Mouse (Mus musculus) lung, postnatal 10 days (tissue): ENCODE data around the gene Lrriq3.

Experiments
- DNase-seq: peaks from one replicate; pipeline ENCODE4 v3.0.0; 2021

The Lrriq3 gene

GRCm38 (mm10) chr3:155093116-155093956 lies at the start of gene Lrriq3, which contains the start of gene Fpgt:
Gene Lrriq3, plus strand, starts transcription at chr3:155093434.
Gene Fpgt, minus strand, starts transcription at chr3:155093403.
- peak; percentile 95 for DNase-seq

GRCm38 (mm10) chr3:155052021-155052420 lies 41.2 kb upstream of the Lrriq3 start:
- no peak for DNase-seq

- DNase-seq: no peak
Observed at GRCm38 (mm10) chr3:155053189-155053588, 40.0 kb upstream of the Lrriq3 start.

DNA sequence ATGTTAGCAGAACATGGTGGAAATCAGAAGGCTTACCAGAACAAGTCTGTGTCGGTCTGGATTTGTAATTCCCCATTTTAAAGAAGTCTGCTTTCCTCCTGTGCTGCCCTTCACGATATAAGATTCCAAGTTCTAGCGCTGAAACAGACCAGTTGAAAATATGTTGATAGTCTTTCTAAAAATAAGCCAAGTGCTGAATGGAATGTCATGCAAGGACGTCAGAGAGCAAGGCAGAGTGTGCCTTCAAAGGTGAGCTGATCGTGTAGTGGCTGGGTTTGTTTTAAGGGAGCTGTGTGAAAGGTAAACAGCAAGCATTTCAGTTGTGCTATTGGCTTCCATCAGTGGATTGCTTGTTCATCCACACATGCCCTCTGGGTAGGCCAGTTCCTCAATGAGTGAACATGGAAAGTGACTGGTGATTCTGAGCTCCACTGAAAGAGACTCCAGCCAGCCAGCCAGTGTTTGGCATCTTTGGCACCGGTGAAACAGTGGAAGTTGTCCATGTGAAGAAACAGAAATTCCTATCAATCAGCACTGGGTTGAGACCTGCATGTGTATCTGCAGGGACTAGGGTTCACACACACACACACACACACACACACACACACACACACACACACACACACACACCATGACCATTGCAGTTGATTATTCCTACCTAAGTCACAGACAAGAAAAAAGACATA lies 37.9 kb upstream of the Lrriq3 start, which contains the start of gene Tnni3k:
Gene Tnni3k (minus strand): TSS at position 177 of the 686 bp plus-strand sequence.
- no peak for DNase-seq

DNA sequence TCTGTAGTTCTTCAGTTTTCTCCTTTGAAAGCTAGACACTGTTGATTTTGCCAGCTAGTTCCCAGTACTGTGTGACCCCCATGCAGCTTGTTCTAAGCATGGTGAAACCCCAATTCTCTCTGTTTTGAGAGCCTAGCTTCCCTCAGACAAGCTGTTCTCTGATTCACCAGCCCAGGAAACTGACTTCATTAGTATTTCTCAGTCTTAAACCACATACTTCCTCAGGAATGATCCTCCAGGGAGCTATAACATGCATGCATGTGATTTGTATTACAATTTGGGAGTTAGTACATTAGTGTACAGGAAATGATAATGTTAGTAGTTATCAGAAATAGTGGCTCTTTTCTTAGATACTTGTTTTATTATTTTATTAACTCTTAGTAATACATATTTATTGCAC lies 36.6 kb upstream of the Lrriq3 start:
- no peak for DNase-seq

GRCm38 (mm10) chr3:155057566-155057965 lies 35.7 kb upstream of the Lrriq3 start:
- no peak for DNase-seq

GRCm38 (mm10) chr3:155058800-155059448 lies 34.3 kb upstream of the Lrriq3 start:
- no peak for DNase-seq

DNA sequence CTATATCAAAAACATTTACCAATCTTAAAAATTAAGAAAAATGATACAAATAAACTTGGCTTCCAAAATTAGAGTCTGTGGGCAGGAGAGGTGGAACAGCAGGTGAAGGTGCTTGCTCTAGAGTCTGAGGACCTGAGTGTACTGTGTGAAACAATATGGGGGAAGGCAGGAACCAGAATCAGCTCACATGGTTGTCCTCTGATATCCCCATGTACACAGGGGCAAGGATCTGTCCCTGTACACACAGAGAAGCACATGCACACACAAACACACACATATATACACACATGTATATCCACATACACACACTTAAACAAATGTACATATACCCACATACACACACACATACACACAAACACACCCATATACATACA lies 33.8 kb upstream of the Lrriq3 start:
- no peak for DNase-seq

DNA sequence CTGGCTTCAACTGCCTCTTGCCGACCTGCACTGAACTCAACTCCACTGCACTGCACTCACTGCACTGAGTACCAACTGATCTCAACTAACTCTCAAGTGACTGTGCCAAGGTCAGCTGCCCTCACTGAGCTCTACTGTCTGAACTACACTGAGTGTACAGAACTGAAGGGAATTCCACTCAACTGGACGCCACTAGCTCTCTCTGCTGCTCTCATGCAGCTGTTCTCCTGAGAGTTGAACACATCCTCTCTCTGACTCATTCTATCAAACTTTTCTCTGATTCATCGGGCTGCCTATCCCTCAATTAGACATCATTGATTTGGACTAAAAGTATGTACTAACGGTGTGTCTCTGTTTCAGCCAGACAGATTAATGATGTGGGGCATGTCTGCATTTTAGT lies 15.3 kb upstream of the Lrriq3 start:
- DNase-seq: no peak

DNA sequence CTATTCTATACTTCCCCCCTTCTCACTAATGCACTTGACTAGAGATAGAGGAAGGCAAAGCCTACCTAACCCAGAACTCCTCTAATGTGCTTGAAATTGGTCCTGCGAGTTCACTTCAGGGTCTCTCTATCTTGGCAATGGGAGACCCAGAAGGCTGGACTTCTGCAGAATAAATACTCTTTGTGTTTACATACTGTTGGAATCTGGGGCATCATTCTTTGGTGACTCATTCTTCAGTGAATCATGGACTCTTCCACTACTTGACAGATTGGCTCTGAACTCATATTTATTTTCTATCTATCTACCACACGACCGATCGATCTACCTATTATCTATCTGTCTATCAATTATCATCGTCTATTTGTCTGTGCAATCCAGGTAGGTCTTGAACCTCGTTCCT lies 1.2 kb upstream of the Lrriq3 start:
- no peak for DNase-seq

DNA sequence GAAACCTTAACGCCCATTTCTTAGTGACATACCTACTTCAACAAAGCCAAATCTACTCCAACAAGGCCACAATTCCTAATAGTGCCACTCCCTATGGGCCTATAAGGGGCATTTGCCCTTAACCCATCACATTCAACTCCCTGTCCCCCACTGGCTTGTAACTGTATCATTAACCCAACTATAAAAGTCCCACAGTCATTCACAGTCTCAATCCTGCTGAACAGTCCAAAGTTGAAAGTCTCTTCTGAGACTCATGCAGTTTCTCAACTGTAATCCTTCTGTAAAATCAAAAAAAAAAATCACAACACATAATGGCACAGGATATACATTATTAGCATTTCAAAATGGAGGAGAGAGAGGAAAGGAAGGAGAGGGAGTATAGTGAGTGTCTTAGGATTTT lies 6.0 kb downstream of the Lrriq3 start:
- no peak for DNase-seq

- no peak for DNase-seq
Observed at GRCm38 (mm10) chr3:155105957-155106356, 12.7 kb downstream of the Lrriq3 start.

GRCm38 (mm10) chr3:155137737-155138136 lies 44.5 kb downstream of the Lrriq3 start:
- no peak for DNase-seq

DNA sequence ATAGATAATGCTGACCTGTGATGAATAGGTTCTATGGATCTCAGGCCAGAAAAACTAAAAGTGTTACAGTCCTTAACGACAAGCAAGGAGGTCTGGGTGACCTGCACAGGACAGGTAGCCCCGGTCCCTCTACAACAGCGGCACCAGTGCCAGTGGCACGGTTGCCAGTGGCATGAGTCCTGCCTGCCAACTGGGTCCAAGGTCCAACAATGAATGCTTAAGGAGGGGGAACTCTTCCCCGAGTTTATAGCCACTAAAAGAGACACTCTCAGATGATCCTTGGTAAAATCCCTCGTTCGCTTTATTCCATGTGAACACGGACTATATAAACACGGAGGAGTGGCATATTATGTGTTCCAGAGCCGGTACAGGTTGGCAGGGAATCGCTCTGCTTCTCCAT lies 47.8 kb downstream of the Lrriq3 start:
- no peak for DNase-seq

GRCm38 (mm10) chr3:155144368-155144767 lies 51.1 kb downstream of the Lrriq3 start:
- no peak for DNase-seq

DNA sequence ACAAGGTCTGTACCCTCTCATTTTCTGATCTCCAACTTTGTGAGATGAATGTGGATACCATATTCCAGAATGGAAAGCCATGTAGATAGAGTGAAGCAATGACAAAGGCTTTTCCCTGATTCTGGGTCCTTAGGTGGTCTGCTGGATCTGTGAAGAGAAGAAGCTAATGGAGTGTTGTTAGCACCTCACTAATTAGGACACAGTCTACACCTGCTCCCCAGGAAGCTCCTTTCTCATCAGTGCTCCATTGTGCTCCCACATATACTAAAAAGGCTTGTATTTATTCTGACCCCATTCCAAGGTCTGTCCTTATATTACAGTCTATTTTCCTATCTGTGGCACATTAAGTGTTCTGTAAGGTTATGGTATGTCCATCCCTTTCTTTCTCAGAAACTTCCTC lies 68.6 kb downstream of the Lrriq3 start:
- DNase-seq: no peak

DNA sequence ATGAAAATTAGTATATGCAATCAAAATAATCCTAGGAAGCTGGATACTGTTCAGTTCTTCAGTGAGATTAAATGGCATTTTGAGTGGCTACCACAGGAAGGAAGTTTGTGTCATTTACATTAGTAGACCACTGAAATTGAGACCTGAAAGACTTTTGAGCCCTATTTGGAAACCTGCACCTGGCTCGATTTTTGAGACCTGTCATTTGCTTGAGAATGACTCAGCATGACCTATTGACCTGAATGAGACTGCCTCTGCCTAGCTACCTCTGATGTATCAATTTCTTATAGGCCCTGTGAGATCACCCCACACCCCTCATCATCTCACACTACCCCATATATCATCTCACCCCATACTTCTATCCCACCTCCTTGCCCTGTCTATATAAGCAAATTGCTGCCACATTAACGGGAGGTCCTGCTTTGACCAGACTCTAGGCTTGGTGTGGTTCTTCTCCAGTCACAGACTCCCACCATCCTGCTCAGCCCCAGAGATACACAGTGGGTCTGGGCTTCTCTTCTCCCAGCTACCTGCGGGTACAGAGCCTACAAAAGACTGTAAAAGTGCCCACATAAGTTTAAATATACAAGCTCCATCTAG lies 87.2 kb downstream of the Lrriq3 start:
- DNase-seq: no peak

- no peak for DNase-seq
Observed at GRCm38 (mm10) chr3:155186456-155186855, 93.2 kb downstream of the Lrriq3 start.

DNA sequence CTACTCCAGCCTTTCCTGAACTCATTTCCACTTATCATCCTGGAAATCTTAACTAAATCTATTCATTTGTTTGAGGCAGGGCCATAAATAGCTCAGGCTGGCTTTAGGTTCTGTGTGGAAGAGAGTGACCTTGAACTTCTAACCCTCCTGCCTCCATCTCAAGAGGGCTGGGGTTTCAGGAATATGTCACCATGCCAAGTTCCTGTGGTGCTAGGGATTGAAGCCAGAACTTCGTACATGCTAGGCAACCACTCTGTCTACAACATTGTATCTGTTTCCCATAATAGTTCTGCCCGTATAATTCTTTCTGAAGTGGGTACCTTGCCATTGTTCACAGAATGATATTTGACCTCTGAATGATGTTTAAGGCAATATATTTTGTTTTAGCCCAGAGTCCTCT lies 95.6 kb downstream of the Lrriq3 start:
- DNase-seq: no peak

DNA sequence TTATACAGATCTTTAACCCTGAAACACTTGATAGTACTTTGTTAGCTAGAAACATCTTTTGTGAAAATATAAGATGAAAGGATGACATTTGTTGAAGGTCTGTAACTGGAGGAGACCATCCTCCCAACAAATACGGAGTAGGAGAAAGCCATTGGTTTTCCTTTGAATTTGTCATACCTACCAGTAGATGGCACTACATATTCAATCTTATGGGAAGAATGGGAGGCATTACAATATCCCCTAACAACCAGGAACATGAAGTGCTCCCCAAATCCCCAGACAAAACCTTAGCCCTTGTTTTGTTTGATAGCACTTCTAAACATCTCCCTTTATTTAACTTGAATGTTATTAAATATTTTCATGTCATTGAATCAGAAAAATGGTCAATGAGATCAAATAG lies 141.7 kb downstream of the Lrriq3 start:
- no peak for DNase-seq

DNA sequence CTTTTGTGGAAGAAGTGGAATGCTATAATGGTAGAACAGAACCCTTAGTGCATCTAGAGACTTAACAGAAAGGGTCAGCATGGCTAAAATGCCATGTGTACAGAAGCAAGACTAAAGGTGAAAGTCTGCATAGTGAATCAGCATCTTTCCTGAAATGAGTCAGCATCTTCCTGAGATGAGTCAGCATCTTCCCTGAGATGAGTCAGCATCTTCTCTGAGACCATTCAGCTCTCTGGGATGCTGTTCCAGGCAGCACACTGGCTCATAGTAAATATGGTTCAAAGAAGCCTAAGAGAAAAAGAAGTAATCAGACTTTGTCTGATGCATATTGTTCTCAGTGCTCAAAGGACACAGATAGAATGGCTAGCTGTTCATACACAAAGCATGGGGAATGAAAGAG lies 142.3 kb downstream of the Lrriq3 start:
- no peak for DNase-seq
